Mouse (Mus musculus): ENCODE data around the gene Hoxc10. TPM values are rescaled to one million over a fixed set of nuclear protein-coding genes. Genes with fewer than 3 reads are reported as not detected.

Gene Hoxc10
- polyA plus RNA-seq, 1 experiment from 2014 or later = not detected

GRCm38 (mm10) chr15:102975034-102975433 lies 8.4 kb downstream of the Hoxc10 start:
- peaks cover 100% of the 10 kb centered on the region for H3K27me3 ChIP-seq
- WGBS (ENCODE audit: insufficient replicate concordance) = 7% methylated on average over 7 of the region's 7 CpGs
- no peak overlapping the region for H3K4me2 ChIP-seq
- H3K36me3 ChIP-seq = no peaks in the 10 kb centered on the region
- H3K4me1 ChIP-seq (replicated peaks) = no peaks in the 10 kb centered on the region
- ATAC-seq (ENCODE audit: low read depth) (no peak), DNase-seq (no peak)
- H3K4me3 ChIP-seq (replicated peaks) = no peak overlapping the region
- H3K9ac ChIP-seq = no peak overlapping the region
- H3K27ac ChIP-seq = no peak overlapping the region
- H3K9me3 ChIP-seq (replicated peaks) = no peaks in the 10 kb centered on the region

GRCm38 (mm10) chr15:102975688-102976111 lies 9.1 kb downstream of the Hoxc10 start:
- DNase-seq = no peak
- no peak overlapping the region for H3K27ac ChIP-seq
- H3K9ac ChIP-seq = no peak overlapping the region
- WGBS (ENCODE audit: insufficient replicate concordance) = 2% methylated on average over 21 of the region's 21 CpGs
- no peaks in the 10 kb centered on the region for H3K9me3 ChIP-seq (replicated peaks)
- H3K27me3 ChIP-seq = peaks cover 100% of the 10 kb centered on the region
- no peak overlapping the region for H3K4me3 ChIP-seq (replicated peaks)
- no peak overlapping the region for H3K4me2 ChIP-seq
- ATAC-seq (ENCODE audit: low read depth) = no peak
- H3K4me1 ChIP-seq (replicated peaks) = no peaks in the 10 kb centered on the region
- no peaks in the 10 kb centered on the region for H3K36me3 ChIP-seq

- Histone ChIP-seq H3K4me3 (replicated peaks) (peak within 1 kb of the TSS; percentile 23), H3K36me3 (no peaks in the 10 kb centered on the region), H3K27ac (no peak within 1 kb of the TSS), H3K4me2 (peak within 1 kb of the TSS; percentile 32; the same call in 1 of the 2 replicates), H3K9me3 (replicated peaks) (no peaks in the 10 kb centered on the region), H3K4me1 (replicated peaks) (no peaks in the 10 kb centered on the region), H3K9ac (no peak within 1 kb of the TSS), H3K27me3 (peaks cover 100% of the 10 kb centered on the region)
- no peak for DNase-seq
- WGBS (ENCODE audit: insufficient replicate concordance) = 0% methylated on average over 11 of the region's 20 CpGs
- ATAC-seq (ENCODE audit: low read depth) = no peak
These were observed 9.6 kb downstream of the Hoxc10 start, which contains the start of gene Hoxc9 for GRCm38 (mm10) chr15:102976171-102976570. TSS of gene Hoxc9 (plus strand) at chr15:102976439.

- Histone ChIP-seq H3K9ac (no peak overlapping the region), H3K4me3 (replicated peaks) (peak overlapping the region; percentile 23), H3K27me3 (peaks cover 100% of the 10 kb centered on the region), H3K4me1 (replicated peaks) (0 out of 2 replicates have a peak, but pooled peaks cover 4% of the 10 kb centered on the region), H3K36me3 (no peaks in the 10 kb centered on the region), H3K4me2 (peak overlapping the region; percentile 32; the same call in 1 of the 2 replicates), H3K9me3 (replicated peaks) (no peaks in the 10 kb centered on the region), H3K27ac (no peak overlapping the region)
- ATAC-seq (ENCODE audit: low read depth) = no peak
- no peak for DNase-seq
- 1% methylated on average over 37 of the region's 37 CpGs for WGBS (ENCODE audit: insufficient replicate concordance)
These were observed 10.2 kb downstream of the Hoxc10 start for GRCm38 (mm10) chr15:102976631-102977422.

GRCm38 (mm10) chr15:102977423-102977974 lies 10.9 kb downstream of the Hoxc10 start:
- 5% methylated on average over 16 of the region's 16 CpGs for WGBS (ENCODE audit: insufficient replicate concordance)
- Histone ChIP-seq H3K36me3 (no peaks in the 10 kb centered on the region), H3K9ac (no peak overlapping the region), H3K4me2 (peak overlapping the region; percentile 32; the same call in 1 of the 2 replicates), H3K9me3 (replicated peaks) (no peaks in the 10 kb centered on the region), H3K4me3 (replicated peaks) (peak overlapping the region; percentile 23), H3K27ac (no peak overlapping the region), H3K27me3 (peaks cover 100% of the 10 kb centered on the region), H3K4me1 (replicated peaks) (0 out of 2 replicates have a peak, but pooled peaks cover 6% of the 10 kb centered on the region)
- DNase-seq = no peak
- ATAC-seq (ENCODE audit: low read depth) = no peak

- Histone ChIP-seq H3K9ac (no peak overlapping the region), H3K9me3 (replicated peaks) (no peaks in the 10 kb centered on the region), H3K27me3 (peaks cover 100% of the 10 kb centered on the region), H3K27ac (no peak overlapping the region), H3K36me3 (no peaks in the 10 kb centered on the region), H3K4me3 (replicated peaks) (no peak overlapping the region), H3K4me1 (replicated peaks) (0 out of 2 replicates have a peak, but pooled peaks cover 6% of the 10 kb centered on the region), H3K4me2 (no peak overlapping the region)
- WGBS (ENCODE audit: insufficient replicate concordance) = 4% methylated on average over 13 of the region's 13 CpGs
- ATAC-seq (ENCODE audit: low read depth) (no peak), DNase-seq (no peak)
These were observed 12.3 kb downstream of the Hoxc10 start for GRCm38 (mm10) chr15:102978615-102979515.

- Histone ChIP-seq H3K4me3 (replicated peaks) (no peak overlapping the region), H3K9ac (no peak overlapping the region), H3K27ac (no peak overlapping the region), H3K4me1 (replicated peaks) (0 out of 2 replicates have a peak, but pooled peaks cover 6% of the 10 kb centered on the region), H3K4me2 (no peak overlapping the region), H3K27me3 (peaks cover 100% of the 10 kb centered on the region), H3K36me3 (no peaks in the 10 kb centered on the region), H3K9me3 (replicated peaks) (no peaks in the 10 kb centered on the region)
- no peak for DNase-seq
- 0% methylated on average over 1 of the region's 1 CpGs for WGBS (ENCODE audit: insufficient replicate concordance)
- no peak for ATAC-seq (ENCODE audit: low read depth)
These were observed 13.3 kb downstream of the Hoxc10 start for GRCm38 (mm10) chr15:102979936-102980335.

- Histone ChIP-seq H3K4me1 (replicated peaks) (0 out of 2 replicates have a peak, but pooled peaks cover 6% of the 10 kb centered on the region), H3K27me3 (peaks cover 100% of the 10 kb centered on the region), H3K27ac (no peak overlapping the region), H3K9me3 (replicated peaks) (no peaks in the 10 kb centered on the region), H3K36me3 (no peaks in the 10 kb centered on the region), H3K4me2 (no peak overlapping the region), H3K9ac (no peak overlapping the region), H3K4me3 (replicated peaks) (no peak overlapping the region)
- 6% methylated on average over 11 of the region's 11 CpGs for WGBS (ENCODE audit: insufficient replicate concordance)
- DNase-seq (no peak), ATAC-seq (ENCODE audit: low read depth) (no peak)
These were observed 13.8 kb downstream of the Hoxc10 start for GRCm38 (mm10) chr15:102980352-102980751.

- 2% methylated on average over 14 of the region's 14 CpGs for WGBS (ENCODE audit: insufficient replicate concordance)
- Histone ChIP-seq H3K4me2 (peak overlapping the region; percentile 46; the same call in 1 of the 2 replicates), H3K4me3 (replicated peaks) (no peak overlapping the region)
These were observed 14.3 kb downstream of the Hoxc10 start for GRCm38 (mm10) chr15:102980912-102981311.

GRCm38 (mm10) chr15:102981379-102982288 lies 15.0 kb downstream of the Hoxc10 start:
- Histone ChIP-seq H3K27me3 (peaks cover 100% of the 10 kb centered on the region), H3K9me3 (replicated peaks) (no peaks in the 10 kb centered on the region), H3K4me1 (replicated peaks) (0 out of 2 replicates have a peak, but pooled peaks cover 6% of the 10 kb centered on the region), H3K4me2 (peak overlapping the region; percentile 46), H3K36me3 (no peaks in the 10 kb centered on the region), H3K27ac (no peak overlapping the region), H3K4me3 (replicated peaks) (peak overlapping the region; percentile 12), H3K9ac (no peak overlapping the region)
- ATAC-seq (ENCODE audit: low read depth) (no peak), DNase-seq (no peak)
- WGBS (ENCODE audit: insufficient replicate concordance) = 1% methylated on average over 88 of the region's 88 CpGs

More at GRCm38 (mm10) chr15:102980912-102981311, 14.3 kb downstream of the Hoxc10 start:
- no peak for DNase-seq
- no peak overlapping the region for H3K9ac ChIP-seq
- H3K36me3 ChIP-seq = no peaks in the 10 kb centered on the region
- H3K27me3 ChIP-seq = peaks cover 100% of the 10 kb centered on the region
- no peak for ATAC-seq (ENCODE audit: low read depth)
- 0 out of 2 replicates have a peak, but pooled peaks cover 6% of the 10 kb centered on the region for H3K4me1 ChIP-seq (replicated peaks)
- no peak overlapping the region for H3K27ac ChIP-seq
- no peaks in the 10 kb centered on the region for H3K9me3 ChIP-seq (replicated peaks)
